Mouse (Mus musculus) myocyte (in vitro differentiated cells): ENCODE measurements around the gene Ddx19b. TPM values are rescaled to one million over a fixed set of nuclear protein-coding genes. Genes with fewer than 3 reads are reported as not detected.

ENCODE experiments used
- H3K27me3 ChIP-seq: one replicate; pipeline ENCODE4 v1.6.1; 2011; ENCODE audit not compliant: control insufficient read depth, insufficient read depth, insufficient read length
- H3K36me3 ChIP-seq: one replicate; pipeline ENCODE4 v1.6.1; 2011; ENCODE audit not compliant: control insufficient read depth, insufficient read depth
- H3K4me2 ChIP-seq: one replicate; pipeline ENCODE4 v1.6.1; 2011; ENCODE audit warnings: low read depth, control low read depth
- H3K4me3 ChIP-seq: one replicate; pipeline ENCODE4 v1.5.1; 2011; ENCODE audit warnings: mild to moderate bottlenecking, control low read depth, moderate library complexity
- H3K79me2 ChIP-seq: one replicate; pipeline ENCODE4 v1.6.1; 2011; ENCODE audit not compliant: control insufficient read depth, insufficient read depth
- H3ac ChIP-seq: one replicate; pipeline ENCODE4 v1.6.1; 2011; ENCODE audit not compliant: control insufficient read depth, insufficient read length
- CEBPB ChIP-seq: IDR thresholded peaks from 2 replicates; pipeline ENCODE4 v1.6.1; 2011; ENCODE audit warnings: mild to moderate bottlenecking, moderate library complexity; ENCODE audit not compliant: poor library complexity, insufficient read depth, severe bottlenecking
- E2F4 ChIP-seq: IDR thresholded peaks from one replicate; pipeline ENCODE4 v1.6.1; 2011; ENCODE audit warnings: mild to moderate bottlenecking, control low read depth, moderate library complexity; ENCODE audit not compliant: insufficient read depth
- MAX ChIP-seq: IDR thresholded peaks from one replicate; pipeline ENCODE4 v1.6.1; 2011; ENCODE audit warnings: low read depth, mild to moderate bottlenecking, control low read depth
- MYOD1 ChIP-seq, 3 experiments: IDR thresholded peaks; one replicate each; pipeline ENCODE4 v1.6.1; 2011; ENCODE audit warnings: control low read depth in 2 of 3, low read depth in 2 of 3, mild to moderate bottlenecking in 2 of 3, moderate library complexity in 1 of 3; ENCODE audit not compliant: insufficient read length in 2 of 3, control insufficient read depth in 1 of 3
- MYOG ChIP-seq, 3 experiments: IDR thresholded peaks; one replicate each; pipeline ENCODE4 v1.6.1; 2011; ENCODE audit warnings: control low read depth in 2 of 3, low read depth in 2 of 3, mild to moderate bottlenecking in 2 of 3; ENCODE audit not compliant: insufficient read length in 2 of 3, control insufficient read depth in 1 of 3, insufficient read depth in 1 of 3
- POLR2A ChIP-seq: IDR thresholded peaks from one replicate; pipeline ENCODE4 v1.6.1; 2011; ENCODE audit warnings: low read depth, mild to moderate bottlenecking, control low read depth, moderate library complexity; ENCODE audit not compliant: insufficient read length
- POLR2AphosphoS2 ChIP-seq: IDR thresholded peaks from one replicate; pipeline ENCODE4 v1.6.1; 2011; ENCODE audit warnings: low read depth, control low read depth; ENCODE audit not compliant: insufficient read length
- REST ChIP-seq: IDR thresholded peaks from one replicate; pipeline ENCODE4 v1.6.1; 2011; ENCODE audit warnings: mild to moderate bottlenecking, control low read depth, moderate library complexity; ENCODE audit not compliant: insufficient read depth, insufficient read length
- SRF ChIP-seq: IDR thresholded peaks from one replicate; pipeline ENCODE4 v1.6.1; 2011; ENCODE audit warnings: low read depth; ENCODE audit not compliant: control insufficient read depth, insufficient read length
- TCF12 ChIP-seq: IDR thresholded peaks from one replicate; pipeline ENCODE4 v1.6.1; 2011; ENCODE audit warnings: mild to moderate bottlenecking, control low read depth; ENCODE audit not compliant: poor library complexity, insufficient read depth, severe bottlenecking
- TCF3 ChIP-seq: IDR thresholded peaks from one replicate; pipeline ENCODE4 v1.6.1; 2011; ENCODE audit warnings: low read depth, control low read depth; ENCODE audit not compliant: insufficient read length
- USF1 ChIP-seq: IDR thresholded peaks from one replicate; pipeline ENCODE4 v1.6.1; 2011; ENCODE audit warnings: low read depth, mild to moderate bottlenecking, control low read depth, moderate library complexity
- polyA plus RNA-seq: library from polyadenylated mRNA; unstranded; fragments of >200 nt; fragmentation: generic; extraction: Trizol; gene quantifications from one replicate; pipeline ENCODE4 v1.2.1, GENCODE M21; 2012; ENCODE audit warnings: missing spikeins

The Ddx19b gene
- polyA plus RNA-seq, 1 experiment: 5.9 TPM

- Histone ChIP-seq H3K36me3 (no peaks in the 10 kb centered on the region), H3K27me3 (no peaks in the 10 kb centered on the region), H3K4me2 (peak within 1 kb of the TSS; percentile 92), H3ac (peak within 1 kb of the TSS; percentile 95), H3K79me2 (peaks cover 36% of the 10 kb centered on the region), H3K4me3 (peak within 1 kb of the TSS; percentile 82)
- TF ChIP-seq MYOG (IDR thresholded peaks at IDR 0.05; ENCODE audit: control insufficient read depth in 1 of 3, insufficient read depth in 1 of 3, insufficient read length in 2 of 3, low read depth in 2 of 3): peak in 1 of 3 experiments; percentile 13
- no peak for TF ChIP-seq E2F4
- TF ChIP-seq USF1: no peak
- no peak for TF ChIP-seq MYOD1 (IDR thresholded peaks at IDR 0.05; ENCODE audit: control insufficient read depth in 1 of 3, insufficient read length in 2 of 3, low read depth in 2 of 3)
- peak; percentile 96 for TF ChIP-seq POLR2AphosphoS2
- no peak for TF ChIP-seq REST
- TF ChIP-seq TCF3: no peak
- TF ChIP-seq CEBPB: no peak
- TF ChIP-seq POLR2A: peak; percentile 98
- TF ChIP-seq TCF12: no peak
- TF ChIP-seq MAX: peak; percentile 50
- peak; percentile 53 for TF ChIP-seq SRF
Observed at GRCm38 (mm10) chr8:110997547-110998531, 33.7 kb downstream of the Ddx19b start, which contains the start of gene Ddx19a. Gene Ddx19a (minus strand): TSS chr8:110997800.

- Histone ChIP-seq H3K27me3 (no peaks in the 10 kb centered on the region), H3K36me3 (peaks cover under 1% of the 10 kb centered on the region), H3ac (peak overlapping the region; percentile 95), H3K4me3 (peak overlapping the region; percentile 82), H3K79me2 (peaks cover 42% of the 10 kb centered on the region), H3K4me2 (peak overlapping the region; percentile 92)
- TF ChIP-seq SRF (no peak), REST (no peak), POLR2A (no peak), CEBPB (no peak), E2F4 (no peak), MAX (no peak), USF1 (no peak), TCF12 (no peak), POLR2AphosphoS2 (no peak), TCF3 (no peak), MYOD1 (IDR thresholded peaks at IDR 0.05; ENCODE audit: control insufficient read depth in 1 of 3, insufficient read length in 2 of 3, low read depth in 2 of 3) (no peak), MYOG (IDR thresholded peaks at IDR 0.05; ENCODE audit: control insufficient read depth in 1 of 3, insufficient read depth in 1 of 3, insufficient read length in 2 of 3, low read depth in 2 of 3) (no peak)
Observed at GRCm38 (mm10) chr8:110996641-110997430, 34.7 kb downstream of the Ddx19b start.

GRCm38 (mm10) chr8:110990017-110990416 is 41.5 kb downstream of the Ddx19b start:
- Histone ChIP-seq H3ac (no peak overlapping the region), H3K4me3 (no peak overlapping the region), H3K4me2 (no peak overlapping the region), H3K36me3 (peaks cover 32% of the 10 kb centered on the region), H3K27me3 (no peaks in the 10 kb centered on the region), H3K79me2 (peaks cover 21% of the 10 kb centered on the region)
- TF ChIP-seq TCF3 (no peak), REST (no peak), CEBPB (no peak), MAX (no peak), USF1 (no peak), E2F4 (no peak), POLR2A (no peak), MYOG (IDR thresholded peaks at IDR 0.05; ENCODE audit: control insufficient read depth in 1 of 3, insufficient read depth in 1 of 3, insufficient read length in 2 of 3, low read depth in 2 of 3) (no peak), TCF12 (no peak), SRF (no peak), MYOD1 (IDR thresholded peaks at IDR 0.05; ENCODE audit: control insufficient read depth in 1 of 3, insufficient read length in 2 of 3, low read depth in 2 of 3) (no peak), POLR2AphosphoS2 (no peak)
